Mouse (Mus musculus) forebrain, embryonic 15.5 days (tissue): ENCODE measurements around the gene A430078G23Rik. TPM values are rescaled to one million over a fixed set of nuclear protein-coding genes. Genes with fewer than 3 reads are reported as not detected.

Experiments used
- ATAC-seq: fragments of 200-750 bp; cut with Nextera tagmentation; replicated peaks from 2 replicates; pipeline ENCODE4 v1.8.0; 2017; ENCODE audit warnings: mild to moderate bottlenecking, moderate TSS enrichment, moderate library complexity
- H3K27ac ChIP-seq: fragments of 300-500 bp; sonication (generic); replicated peaks from 2 replicates; pipeline ENCODE4 v1.5.1; 2015; ENCODE audit warnings: mild to moderate bottlenecking, inconsistent platforms
- H3K27me3 ChIP-seq: fragments of 300-500 bp; sonication (generic); 2 replicates; pipeline ENCODE4 v1.6.1; 2015; ENCODE audit warnings: inconsistent platforms
- H3K36me3 ChIP-seq: fragments of 300-500 bp; sonication (generic); 2 replicates; pipeline ENCODE4 v1.6.1; 2015; ENCODE audit warnings: mild to moderate bottlenecking, inconsistent platforms
- H3K4me1 ChIP-seq: fragments of 300-500 bp; sonication (generic); 2 replicates; pipeline ENCODE4 v1.6.1; 2015; ENCODE audit warnings: inconsistent platforms
- H3K4me2 ChIP-seq: fragments of 300-500 bp; sonication (generic); replicated peaks from 2 replicates; pipeline ENCODE4 v1.6.1; 2015; ENCODE audit warnings: mild to moderate bottlenecking, inconsistent platforms
- H3K4me3 ChIP-seq: fragments of 300-500 bp; sonication (generic); 2 replicates; pipeline ENCODE4 v1.5.1; 2015; ENCODE audit warnings: mild to moderate bottlenecking, inconsistent platforms
- H3K9ac ChIP-seq: fragments of 300-500 bp; sonication (generic); replicated peaks from 2 replicates; pipeline ENCODE4 v1.6.1; 2015; ENCODE audit warnings: mild to moderate bottlenecking, inconsistent platforms
- H3K9me3 ChIP-seq: fragments of 300-500 bp; sonication (generic); 2 replicates; pipeline ENCODE4 v1.6.1; 2016; ENCODE audit warnings: inconsistent platforms
- WGBS: fragments of 180-500 bp; shearing (Covaris S2); methylation state at CpG from one replicate; pipeline ENCODE4 v1.1.7; 2015; ENCODE audit warnings: mixed read lengths; 5-methylcytosine and 5-hydroxymethylcytosine counted together
- polyA plus RNA-seq: library from polyadenylated mRNA; unstranded; fragments of >200 nt; fragmentation: Nextera tagmentation; extraction: Ambion mirVana; gene quantifications from 2 replicates; pipeline ENCODE4 v1.2.1, GENCODE M21; 2015

Gene A430078G23Rik
- polyA plus RNA-seq, 1 experiment from 2014 or later, result 0.11 TPM

GRCm38 (mm10) chr8:3353811-3354442, 712 bp downstream of the A430078G23Rik start:
- Histone ChIP-seq H3K27me3 (no peaks in the 10 kb centered on the region), H3K9ac (no peak overlapping the region), H3K4me1 (no peaks in the 10 kb centered on the region), H3K36me3 (no peaks in the 10 kb centered on the region), H3K4me2 (no peak overlapping the region), H3K4me3 (no peak overlapping the region), H3K9me3 (no peaks in the 10 kb centered on the region), H3K27ac (no peak overlapping the region)
- no peak for ATAC-seq
- WGBS, result 77% methylated on average over 6 of the region's 6 CpGs

- Histone ChIP-seq H3K4me3 (no peak overlapping the region), H3K27me3 (no peaks in the 10 kb centered on the region), H3K9ac (no peak overlapping the region), H3K36me3 (no peaks in the 10 kb centered on the region), H3K9me3 (no peaks in the 10 kb centered on the region), H3K27ac (no peak overlapping the region), H3K4me2 (no peak overlapping the region), H3K4me1 (no peaks in the 10 kb centered on the region)
- 80% methylated on average over 5 of the region's 5 CpGs for WGBS
- ATAC-seq, result no peak
Observed at GRCm38 (mm10) chr8:3354443-3354812, 1.2 kb downstream of the A430078G23Rik start.

GRCm38 (mm10) chr8:3355586-3355985, 2.4 kb downstream of the A430078G23Rik start:
- no peak overlapping the region for H3K4me2 ChIP-seq
- H3K4me3 ChIP-seq, result no peak overlapping the region
- H3K9me3 ChIP-seq, result no peaks in the 10 kb centered on the region
- H3K9ac ChIP-seq, result no peak overlapping the region
- H3K36me3 ChIP-seq, result no peaks in the 10 kb centered on the region
- ATAC-seq, result no peak
- H3K27me3 ChIP-seq, result no peaks in the 10 kb centered on the region
- no peaks in the 10 kb centered on the region for H3K4me1 ChIP-seq
- whole genome bisulfite sequencing, result 86% methylated on average over 6 of the region's 6 CpGs
- no peak overlapping the region for H3K27ac ChIP-seq

GRCm38 (mm10) chr8:3358060-3358459, 4.8 kb downstream of the A430078G23Rik start:
- Histone ChIP-seq H3K9ac (no peak overlapping the region), H3K4me1 (no peaks in the 10 kb centered on the region), H3K36me3 (no peaks in the 10 kb centered on the region), H3K9me3 (no peaks in the 10 kb centered on the region), H3K27me3 (no peaks in the 10 kb centered on the region), H3K4me2 (no peak overlapping the region), H3K4me3 (no peak overlapping the region), H3K27ac (no peak overlapping the region)
- ATAC-seq, result no peak
- WGBS, result 2% methylated on average over 4 of the region's 4 CpGs

DNA sequence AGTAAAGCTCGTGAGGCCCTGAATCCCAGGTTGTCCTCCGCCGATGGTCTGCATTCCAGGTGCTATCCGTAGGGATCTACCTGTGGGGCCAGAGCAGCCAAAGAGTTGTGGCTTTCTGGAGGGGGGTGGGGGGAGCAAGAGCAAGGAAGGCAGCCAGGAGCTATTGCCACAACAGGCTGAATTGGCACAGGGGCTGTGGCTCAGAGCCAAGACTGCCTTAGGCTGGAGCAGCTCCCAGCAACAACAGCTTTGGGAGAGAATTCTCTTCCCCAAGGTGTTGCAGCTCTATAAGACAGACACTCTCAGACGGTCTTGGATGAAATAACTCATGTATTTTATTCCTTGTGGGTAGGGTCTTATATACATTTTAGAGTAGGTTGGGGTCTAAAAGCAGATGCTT, 13.9 kb downstream of the A430078G23Rik start:
- H3K27me3 ChIP-seq, result no peaks in the 10 kb centered on the region
- no peak overlapping the region for H3K27ac ChIP-seq
- H3K9ac ChIP-seq, result no peak overlapping the region
- WGBS, result 79% methylated on average over 5 of the region's 5 CpGs
- H3K4me3 ChIP-seq, result no peak overlapping the region
- H3K9me3 ChIP-seq, result no peaks in the 10 kb centered on the region
- ATAC-seq, result no peak
- no peaks in the 10 kb centered on the region for H3K36me3 ChIP-seq
- H3K4me1 ChIP-seq, result no peaks in the 10 kb centered on the region
- H3K4me2 ChIP-seq, result no peak overlapping the region

DNA sequence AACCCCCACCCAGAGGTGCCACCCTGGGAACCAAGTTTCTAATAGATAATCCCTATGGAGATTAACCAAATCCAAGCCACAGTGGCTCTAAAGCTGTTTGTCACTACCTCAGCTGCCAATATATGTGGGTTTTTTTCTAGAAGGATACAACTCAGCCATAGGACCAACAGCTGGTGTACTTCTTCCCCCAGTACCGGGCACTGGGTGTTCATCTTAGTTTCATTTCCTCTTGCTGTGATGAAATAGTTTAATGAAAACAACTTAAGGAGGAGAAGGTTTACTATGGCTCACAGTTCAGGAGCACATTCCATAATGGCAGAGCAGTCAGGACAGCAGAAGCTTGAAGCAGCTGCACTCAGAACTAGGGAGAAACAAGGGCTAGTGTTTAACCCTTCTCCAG, 14.9 kb downstream of the A430078G23Rik start:
- H3K4me3 ChIP-seq, result no peak overlapping the region
- WGBS, result 84% methylated on average over 1 of the region's 1 CpGs
- H3K4me2 ChIP-seq, result no peak overlapping the region
- H3K9me3 ChIP-seq, result no peaks in the 10 kb centered on the region
- H3K9ac ChIP-seq, result no peak overlapping the region
- H3K27me3 ChIP-seq, result no peaks in the 10 kb centered on the region
- H3K36me3 ChIP-seq, result no peaks in the 10 kb centered on the region
- no peak for ATAC-seq
- H3K27ac ChIP-seq, result no peak overlapping the region
- H3K4me1 ChIP-seq, result no peaks in the 10 kb centered on the region

GRCm38 (mm10) chr8:3375748-3376147, 22.5 kb downstream of the A430078G23Rik start:
- Histone ChIP-seq H3K4me1 (no peaks in the 10 kb centered on the region), H3K27me3 (no peaks in the 10 kb centered on the region), H3K36me3 (no peaks in the 10 kb centered on the region), H3K9me3 (no peaks in the 10 kb centered on the region), H3K9ac (no peak overlapping the region), H3K4me2 (no peak overlapping the region), H3K4me3 (no peak overlapping the region), H3K27ac (no peak overlapping the region)
- no peak for ATAC-seq

- ATAC-seq, result no peak
- Histone ChIP-seq H3K4me2 (no peak overlapping the region), H3K27ac (no peak overlapping the region), H3K27me3 (no peaks in the 10 kb centered on the region), H3K4me3 (no peak overlapping the region), H3K9me3 (no peaks in the 10 kb centered on the region), H3K4me1 (no peaks in the 10 kb centered on the region), H3K36me3 (no peaks in the 10 kb centered on the region), H3K9ac (no peak overlapping the region)
- WGBS, result 74% methylated on average over 11 of the region's 11 CpGs
Observed at GRCm38 (mm10) chr8:3376641-3377274, 23.5 kb downstream of the A430078G23Rik start.

GRCm38 (mm10) chr8:3387286-3387685, 34.1 kb downstream of the A430078G23Rik start:
- 30% methylated on average over 6 of the region's 6 CpGs for WGBS
- H3K27me3 ChIP-seq, result no peaks in the 10 kb centered on the region
- H3K4me2 ChIP-seq, result no peak overlapping the region
- H3K27ac ChIP-seq, result no peak overlapping the region
- H3K36me3 ChIP-seq, result no peaks in the 10 kb centered on the region
- H3K4me1 ChIP-seq, result peaks cover 2% of the 10 kb centered on the region
- H3K9ac ChIP-seq, result no peak overlapping the region
- H3K4me3 ChIP-seq, result no peak overlapping the region
- no peaks in the 10 kb centered on the region for H3K9me3 ChIP-seq
- 0 out of 2 replicates have a peak, but pooled peaks have one; percentile 20 for ATAC-seq

DNA sequence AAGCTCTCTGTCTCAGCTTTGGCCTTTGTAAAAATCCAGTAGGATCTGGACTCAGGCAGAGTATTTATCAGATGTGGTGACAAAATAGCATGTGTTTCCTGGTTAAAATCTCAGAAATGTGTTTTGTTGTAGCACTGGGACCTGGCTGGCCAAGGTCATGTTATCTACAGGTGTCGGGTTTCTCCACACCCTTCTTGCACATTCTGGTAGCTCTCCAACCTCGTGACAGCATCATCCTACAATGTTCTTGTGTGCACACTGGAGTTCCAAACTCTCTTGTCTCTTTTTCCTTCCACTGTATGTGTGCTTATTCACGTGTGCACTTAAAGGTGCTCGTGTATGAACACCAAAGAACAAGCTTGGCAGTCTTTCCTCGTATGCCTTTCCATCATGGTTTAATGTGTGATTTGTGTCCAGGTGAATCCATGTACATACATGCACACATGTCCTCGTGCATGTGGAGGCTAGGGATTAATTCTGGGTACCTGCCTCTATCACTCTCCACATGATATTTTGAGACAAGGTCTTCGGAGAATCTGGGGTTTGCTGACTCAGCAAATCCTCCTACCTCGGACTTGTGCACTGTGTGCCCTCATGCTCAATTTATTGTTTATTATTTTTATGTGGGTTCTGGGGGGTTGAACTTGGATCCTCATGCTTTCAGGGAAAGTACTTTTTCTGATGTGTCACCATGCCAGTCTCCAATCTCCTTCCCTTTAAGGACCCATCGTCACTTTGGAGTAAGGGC, 35.5 kb downstream of the A430078G23Rik start:
- Histone ChIP-seq H3K27me3 (no peaks in the 10 kb centered on the region), H3K4me2 (no peak overlapping the region), H3K9me3 (no peaks in the 10 kb centered on the region), H3K9ac (no peak overlapping the region), H3K4me1 (peaks cover 12% of the 10 kb centered on the region), H3K36me3 (no peaks in the 10 kb centered on the region), H3K4me3 (no peak overlapping the region), H3K27ac (no peak overlapping the region)
- no peak for ATAC-seq
- WGBS, result 78% methylated on average over 9 of the region's 9 CpGs

- 92% methylated on average over 1 of the region's 1 CpGs for WGBS
- no peak overlapping the region for H3K4me3 ChIP-seq
- H3K4me1 ChIP-seq, result peaks cover 19% of the 10 kb centered on the region
- H3K27ac ChIP-seq, result no peak overlapping the region
- H3K9me3 ChIP-seq, result no peaks in the 10 kb centered on the region
- no peak for ATAC-seq
- H3K27me3 ChIP-seq, result no peaks in the 10 kb centered on the region
- H3K9ac ChIP-seq, result no peak overlapping the region
- H3K36me3 ChIP-seq, result no peaks in the 10 kb centered on the region
- H3K4me2 ChIP-seq, result no peak overlapping the region
Observed at GRCm38 (mm10) chr8:3389506-3389905, 36.3 kb downstream of the A430078G23Rik start.

GRCm38 (mm10) chr8:3392293-3392692, 39.1 kb downstream of the A430078G23Rik start:
- H3K4me3 ChIP-seq, result peak overlapping the region; percentile 87
- H3K36me3 ChIP-seq, result no peaks in the 10 kb centered on the region; the same call in 1 of the 2 replicates
- 52% methylated on average over 4 of the region's 4 CpGs for WGBS
- H3K9ac ChIP-seq, result peak overlapping the region; percentile 81; the same call in 1 of the 2 replicates
- H3K4me1 ChIP-seq, result peaks cover 33% of the 10 kb centered on the region
- peak overlapping the region; percentile 87 for H3K4me2 ChIP-seq
- H3K27me3 ChIP-seq, result no peaks in the 10 kb centered on the region
- ATAC-seq, result no peak
- H3K9me3 ChIP-seq, result no peaks in the 10 kb centered on the region
- no peak overlapping the region for H3K27ac ChIP-seq
